Mouse (Mus musculus): ENCODE data around the gene Bmp2k. TPM values are rescaled to one million over a fixed set of nuclear protein-coding genes. Genes with fewer than 3 reads are reported as not detected.

Bmp2k gene
- polyA plus RNA-seq, 2 experiments, result 14.0 to 30.2 TPM

DNA sequence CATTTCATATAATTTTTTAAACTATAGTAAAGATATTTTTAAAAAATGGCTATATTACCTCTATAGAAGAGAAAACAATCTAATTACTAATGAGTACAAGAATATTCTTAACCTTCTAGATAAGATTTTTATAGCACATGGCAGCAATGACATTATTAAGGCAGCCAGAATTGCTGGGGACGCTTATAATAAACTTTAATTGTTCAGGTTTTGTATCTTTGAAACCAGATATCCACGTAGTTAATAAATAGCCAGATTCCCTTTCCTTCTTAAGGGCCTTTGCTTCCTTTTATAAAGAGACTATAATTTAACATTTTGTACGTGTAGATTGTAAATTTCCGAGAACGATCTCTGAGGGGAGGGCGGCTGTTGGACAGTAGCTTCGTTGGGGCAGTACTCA is 47.8 kb downstream of the Bmp2k start:
- Histone ChIP-seq H3K4me1 (replicated peaks; ENCODE audit: control insufficient read depth in 2 of 2, insufficient read depth in 2 of 2, low read length in 1 of 2) (no peaks in the 10 kb centered on the region; a peak in 1 of 4 replicates), H3K27me3 (ENCODE audit: control insufficient read depth, insufficient read depth, low read length) (no peaks in the 10 kb centered on the region), H3K4me2 (ENCODE audit: low read depth) (no peak overlapping the region), H3K36me3 (replicated peaks; ENCODE audit: control insufficient read depth, insufficient read depth, low read depth) (peaks cover 74% of the 10 kb centered on the region), H3K27ac (no peak overlapping the region), H3K9ac (replicated peaks) (no peak overlapping the region), H3K4me3 (ENCODE audit: insufficient read depth in 1 of 2, low read depth in 2 of 2, low read length in 2 of 2) (no peak overlapping the region), H3K9me3 (ENCODE audit: control insufficient read depth, low read length) (no peaks in the 10 kb centered on the region)
- ATAC-seq (ENCODE audit: insufficient read depth) (no peak), DNase-seq (ENCODE audit: low read depth in 3 of 3, low spot score in 3 of 3) (no peak)
- WGBS (ENCODE audit: insufficient replicate concordance), result 92% methylated on average over 7 of the region's 7 CpGs
- TF ChIP-seq EP300 (IDR thresholded peaks at IDR 0.05; ENCODE audit: low read depth), result no peak
- TF ChIP-seq CTCF (IDR thresholded peaks at IDR 0.05; ENCODE audit: low read depth), result no peak

DNA sequence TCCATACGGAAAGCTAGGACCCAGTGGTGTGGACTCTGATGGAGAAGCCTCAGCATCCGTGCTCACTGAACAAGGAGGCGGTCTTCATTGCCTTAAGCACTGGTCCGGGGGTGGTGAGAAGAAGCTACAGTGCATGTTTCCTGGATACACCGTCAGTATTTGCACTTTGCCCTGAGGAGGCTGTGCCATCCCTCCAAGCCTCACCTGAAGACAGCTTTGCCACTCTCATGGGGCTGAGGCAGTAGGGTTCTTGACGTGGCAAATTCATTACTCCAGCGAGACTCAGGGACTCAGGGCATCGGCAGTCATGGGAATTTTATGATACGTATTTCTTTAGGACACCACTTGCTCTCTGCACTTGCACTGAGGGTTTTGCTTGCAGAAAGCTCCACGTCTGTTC is 49.2 kb downstream of the Bmp2k start:
- Histone ChIP-seq H3K4me1 (replicated peaks; ENCODE audit: control insufficient read depth in 2 of 2, insufficient read depth in 2 of 2, low read length in 1 of 2) (no peaks in the 10 kb centered on the region; a peak in 1 of 4 replicates), H3K4me3 (ENCODE audit: insufficient read depth in 1 of 2, low read depth in 2 of 2, low read length in 2 of 2) (no peak overlapping the region), H3K9ac (replicated peaks) (no peak overlapping the region), H3K27ac (no peak overlapping the region), H3K9me3 (ENCODE audit: control insufficient read depth, low read length) (no peaks in the 10 kb centered on the region), H3K27me3 (ENCODE audit: control insufficient read depth, insufficient read depth, low read length) (no peaks in the 10 kb centered on the region), H3K4me2 (ENCODE audit: low read depth) (no peak overlapping the region), H3K36me3 (replicated peaks; ENCODE audit: control insufficient read depth, insufficient read depth, low read depth) (peaks cover 79% of the 10 kb centered on the region)
- no peak for ATAC-seq (ENCODE audit: insufficient read depth)
- no peak for DNase-seq (ENCODE audit: low read depth in 3 of 3, low spot score in 3 of 3)
- WGBS (ENCODE audit: insufficient replicate concordance), result 90% methylated on average over 10 of the region's 10 CpGs
- TF ChIP-seq CTCF (IDR thresholded peaks at IDR 0.05; ENCODE audit: low read depth) (no peak), EP300 (IDR thresholded peaks at IDR 0.05; ENCODE audit: low read depth) (no peak)

DNA sequence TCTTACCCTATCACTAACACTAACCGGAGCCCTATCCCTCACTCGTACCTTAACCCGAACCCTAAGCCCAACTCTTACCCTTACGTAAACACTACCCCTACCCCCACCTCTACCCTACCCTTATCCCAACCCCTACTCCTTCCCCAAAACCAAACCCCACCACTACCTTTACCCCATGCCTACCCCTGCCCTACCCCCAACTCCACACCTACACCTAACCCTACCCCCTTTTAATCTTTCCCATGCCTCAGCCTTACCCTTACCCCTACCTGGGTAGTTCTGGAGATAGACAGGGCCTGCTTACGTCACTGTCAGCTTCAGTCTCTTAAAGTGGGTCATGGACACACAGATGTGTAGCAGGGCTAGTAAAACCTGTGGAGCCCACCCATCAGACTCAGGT is 51.4 kb downstream of the Bmp2k start:
- no peak for TF ChIP-seq EP300 (IDR thresholded peaks at IDR 0.05; ENCODE audit: low read depth)
- TF ChIP-seq CTCF (IDR thresholded peaks at IDR 0.05; ENCODE audit: low read depth), result no peak
- WGBS (ENCODE audit: insufficient replicate concordance), result 84% methylated on average over 5 of the region's 5 CpGs

DNA sequence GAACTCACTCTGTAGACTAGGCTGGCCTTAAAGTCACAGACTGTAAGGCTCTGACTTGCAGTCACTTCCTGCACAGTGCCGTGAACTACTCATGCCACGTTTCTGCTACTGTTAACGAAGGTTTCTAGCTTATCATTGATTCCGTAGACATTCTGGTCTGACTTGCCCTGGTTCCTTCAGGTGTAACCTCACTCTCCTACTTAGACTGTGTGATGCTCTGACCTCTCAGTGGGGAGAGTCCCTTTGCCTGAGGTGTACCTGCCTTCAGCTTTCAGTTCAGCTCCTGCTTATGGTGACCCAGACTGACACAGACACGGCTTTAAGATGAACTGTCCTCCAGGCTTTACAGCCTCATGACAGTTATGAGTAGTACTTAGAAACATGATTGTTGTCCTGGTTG is 56.7 kb downstream of the Bmp2k start:
- Histone ChIP-seq H3K4me1 (replicated peaks; ENCODE audit: control insufficient read depth in 2 of 2, insufficient read depth in 2 of 2, low read length in 1 of 2) (no peaks in the 10 kb centered on the region), H3K9me3 (ENCODE audit: control insufficient read depth, low read length) (no peaks in the 10 kb centered on the region), H3K4me3 (ENCODE audit: insufficient read depth in 1 of 2, low read depth in 2 of 2, low read length in 2 of 2) (no peak overlapping the region), H3K9ac (replicated peaks) (no peak overlapping the region), H3K27me3 (ENCODE audit: control insufficient read depth, insufficient read depth, low read length) (no peaks in the 10 kb centered on the region), H3K27ac (no peak overlapping the region), H3K36me3 (replicated peaks; ENCODE audit: control insufficient read depth, insufficient read depth, low read depth) (peaks cover 91% of the 10 kb centered on the region), H3K4me2 (ENCODE audit: low read depth) (no peak overlapping the region)
- DNase-seq (ENCODE audit: low read depth in 3 of 3, low spot score in 3 of 3), result no peak
- TF ChIP-seq CTCF (IDR thresholded peaks at IDR 0.05; ENCODE audit: low read depth) (no peak), EP300 (IDR thresholded peaks at IDR 0.05; ENCODE audit: low read depth) (no peak)
- no peak for ATAC-seq (ENCODE audit: insufficient read depth)
- WGBS (ENCODE audit: insufficient replicate concordance), result 65% methylated on average over 5 of the region's 5 CpGs

More for the DNA sequence above, 51.4 kb downstream of the Bmp2k start:
- peak; percentile 14; the same call in 1 of the 2 replicates for ATAC-seq (ENCODE audit: insufficient read depth)
- Histone ChIP-seq H3K4me1 (replicated peaks; ENCODE audit: control insufficient read depth in 2 of 2, insufficient read depth in 2 of 2, low read length in 1 of 2) (no peaks in the 10 kb centered on the region; a peak in 1 of 4 replicates), H3K27me3 (ENCODE audit: control insufficient read depth, insufficient read depth, low read length) (no peaks in the 10 kb centered on the region), H3K9me3 (ENCODE audit: control insufficient read depth, low read length) (no peaks in the 10 kb centered on the region), H3K27ac (no peak overlapping the region), H3K4me2 (ENCODE audit: low read depth) (no peak overlapping the region), H3K9ac (replicated peaks) (no peak overlapping the region), H3K4me3 (ENCODE audit: insufficient read depth in 1 of 2, low read depth in 2 of 2, low read length in 2 of 2) (no peak overlapping the region), H3K36me3 (replicated peaks; ENCODE audit: control insufficient read depth, insufficient read depth, low read depth) (peaks cover 83% of the 10 kb centered on the region)
- DNase-seq (ENCODE audit: low read depth in 3 of 3, low spot score in 3 of 3), result no peak

DNA sequence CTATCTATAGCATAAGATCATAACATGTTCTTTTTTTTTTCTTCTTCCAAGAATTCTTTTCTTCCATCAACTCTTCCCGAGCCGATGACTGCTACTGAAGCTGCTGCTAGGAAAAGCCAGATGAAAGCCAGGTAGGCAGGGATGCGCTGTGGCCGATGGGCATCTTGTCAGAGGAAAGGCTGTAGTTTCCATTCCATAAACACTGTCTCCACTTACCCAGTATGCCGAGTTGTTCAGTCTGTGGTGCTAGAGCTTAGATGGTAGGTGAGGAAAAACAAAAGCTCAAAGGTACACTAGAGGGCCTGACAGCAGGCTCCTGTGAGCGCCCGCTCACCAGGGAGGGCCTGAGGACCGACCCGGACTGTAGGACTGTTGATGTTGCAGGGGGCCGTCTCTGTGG is 57.3 kb downstream of the Bmp2k start:
- Histone ChIP-seq H3K4me2 (ENCODE audit: low read depth) (no peak overlapping the region), H3K36me3 (replicated peaks; ENCODE audit: control insufficient read depth, insufficient read depth, low read depth) (peaks cover 88% of the 10 kb centered on the region), H3K4me1 (replicated peaks; ENCODE audit: control insufficient read depth in 2 of 2, insufficient read depth in 2 of 2, low read length in 1 of 2) (no peaks in the 10 kb centered on the region), H3K4me3 (ENCODE audit: insufficient read depth in 1 of 2, low read depth in 2 of 2, low read length in 2 of 2) (no peak overlapping the region), H3K9ac (replicated peaks) (no peak overlapping the region), H3K27me3 (ENCODE audit: control insufficient read depth, insufficient read depth, low read length) (no peaks in the 10 kb centered on the region), H3K27ac (no peak overlapping the region), H3K9me3 (ENCODE audit: control insufficient read depth, low read length) (no peaks in the 10 kb centered on the region)
- 81% methylated on average over 10 of the region's 10 CpGs for WGBS (ENCODE audit: insufficient replicate concordance)
- TF ChIP-seq EP300 (IDR thresholded peaks at IDR 0.05; ENCODE audit: low read depth) (no peak), CTCF (IDR thresholded peaks at IDR 0.05; ENCODE audit: low read depth) (0 out of 2 replicates have a peak, but pooled peaks have one; percentile 4)
- ATAC-seq (ENCODE audit: insufficient read depth) (no peak), DNase-seq (ENCODE audit: low read depth in 3 of 3, low spot score in 3 of 3) (no peak)
